Mouse (Mus musculus) central nervous system, embryonic 18 days (tissue): ENCODE results near the gene Lap3. TPM values are rescaled to one million over a fixed set of nuclear protein-coding genes. Genes with fewer than 3 reads are reported as not detected.

Experiments
- polyA plus RNA-seq: library from polyadenylated mRNA; depleted of rRNA; stranded (reverse); fragments of >200 nt; gene quantifications from 2 replicates; pipeline ENCODE4 v1.2.3, GENCODE M21; 2012; rRNA removed

Gene Lap3
- 22.8 and 25.4 TPM in 2 replicates for polyA plus RNA-seq

GRCm38 (mm10) chr5:45493191-45494092 is at the start of gene Lap3:
Gene Lap3 (plus strand): TSS chr5:45493374.

GRCm38 (mm10) chr5:45449831-45450716 is 43.1 kb upstream of the Lap3 start, which contains the start of gene Qdpr:
Gene Qdpr (minus strand): TSS chr5:45450236.

GRCm38 (mm10) chr5:45453451-45453850 is 39.7 kb upstream of the Lap3 start, which contains the start of gene Clrn2:
Gene Clrn2 (plus strand): TSS chr5:45453751.

GRCm38 (mm10) chr5:45519960-45520808 is 27.0 kb downstream of the Lap3 start, which contains the start of gene Med28:
Gene Med28 (plus strand): TSS chr5:45520229.

Other genes with a start within 250 kb of the Lap3 start
- 75.7 and 83.8 TPM in 2 replicates for gene Qdpr, start 43.1 kb upstream of the Lap3 start, polyA plus RNA-seq
- 0.09 and 0.17 TPM in 2 replicates for gene Clrn2, start 39.6 kb upstream of the Lap3 start, polyA plus RNA-seq
- gene Med28, start 26.9 kb downstream of the Lap3 start, polyA plus RNA-seq, result 161 and 181 TPM in 2 replicates
- 4.1 and 5.1 TPM in 2 replicates for gene Fam184b, start 146.2 kb downstream of the Lap3 start, polyA plus RNA-seq
- gene Ncapg, start 176.5 kb downstream of the Lap3 start, polyA plus RNA-seq, result 5.0 TPM in 2 replicates